Mouse (Mus musculus) cerebellum, adult (tissue): ENCODE measurements around the gene Lrriq1.

Experiments
- ATAC-seq: cut with Nextera tagmentation; 2 replicates; pipeline ENCODE4 v1.9.2; 2017; ENCODE audit warnings: mild to moderate bottlenecking, moderate library complexity, mixed read lengths; ENCODE audit not compliant: insufficient number of reproducible peaks, low FRiP score, low TSS enrichment

Lrriq1 gene

DNA sequence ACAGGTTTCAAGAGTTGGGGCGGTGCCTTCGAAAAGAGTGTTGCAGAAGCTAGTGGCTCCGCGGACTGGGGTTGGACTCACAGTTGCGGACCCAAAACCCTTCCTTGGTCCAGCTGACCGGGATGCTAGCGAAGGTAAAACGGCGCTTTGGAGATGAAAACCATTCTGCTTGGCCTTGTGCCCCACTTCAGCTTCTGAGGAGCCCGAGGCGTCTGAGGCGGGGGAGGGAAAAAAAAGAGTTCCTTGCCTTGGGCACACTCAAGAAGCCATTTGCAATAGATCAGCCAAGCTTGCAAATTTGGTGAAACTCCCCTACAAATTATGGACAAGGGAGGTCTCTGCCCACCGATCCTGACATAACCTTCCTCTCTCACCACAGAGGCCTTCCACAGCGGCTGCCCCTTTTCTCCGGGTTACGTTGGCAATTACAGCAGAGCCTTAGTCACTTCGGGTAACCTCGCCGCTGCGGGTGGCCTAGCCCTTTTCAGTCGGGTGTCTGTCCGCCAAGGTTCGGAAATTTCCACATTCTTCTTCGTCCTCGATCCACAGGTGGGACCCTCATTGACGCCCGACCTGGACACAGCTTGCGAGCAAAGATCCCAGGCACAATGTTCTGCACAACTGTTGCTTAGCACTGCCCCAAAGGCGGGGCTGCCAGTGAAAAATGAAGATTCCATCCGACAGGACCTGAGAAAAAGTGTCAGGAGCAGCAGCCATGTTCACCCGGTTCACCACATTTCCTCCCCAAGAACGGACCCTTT lies 206.2 kb downstream of the Lrriq1 start, which contains the start of gene Alx1:
Gene Alx1 (minus strand): TSS at position 486 of the 761 bp plus-strand sequence.
- ATAC-seq, result no peak

DNA sequence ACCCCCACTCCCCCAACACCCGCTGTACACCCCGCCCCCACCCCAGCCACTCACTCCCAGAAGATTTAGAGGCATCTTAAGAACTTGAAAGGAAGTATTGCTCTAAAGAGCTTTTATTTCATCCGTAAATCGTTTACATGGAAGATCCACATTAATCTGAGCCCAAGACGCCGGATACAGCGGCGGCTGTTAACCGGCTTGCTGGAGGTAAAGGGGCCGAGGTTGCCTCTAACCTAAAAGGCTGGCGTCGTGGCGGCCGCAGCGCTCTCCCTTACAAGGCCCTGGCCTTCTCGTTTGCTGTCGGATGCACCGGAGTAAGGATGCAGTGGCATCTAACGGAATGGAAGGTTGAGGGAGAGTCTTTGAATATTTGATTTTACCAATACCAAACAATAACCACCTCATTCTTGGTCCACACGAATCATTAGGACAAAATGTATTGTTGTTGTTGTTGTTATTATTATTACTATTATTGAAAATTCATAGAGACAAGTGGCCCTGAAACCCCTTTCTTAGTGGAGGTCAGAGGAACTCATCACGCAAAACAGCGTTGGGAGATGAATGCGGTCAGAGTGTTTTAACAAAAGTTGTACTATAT lies 206.9 kb downstream of the Lrriq1 start:
- ATAC-seq, result no peak

DNA sequence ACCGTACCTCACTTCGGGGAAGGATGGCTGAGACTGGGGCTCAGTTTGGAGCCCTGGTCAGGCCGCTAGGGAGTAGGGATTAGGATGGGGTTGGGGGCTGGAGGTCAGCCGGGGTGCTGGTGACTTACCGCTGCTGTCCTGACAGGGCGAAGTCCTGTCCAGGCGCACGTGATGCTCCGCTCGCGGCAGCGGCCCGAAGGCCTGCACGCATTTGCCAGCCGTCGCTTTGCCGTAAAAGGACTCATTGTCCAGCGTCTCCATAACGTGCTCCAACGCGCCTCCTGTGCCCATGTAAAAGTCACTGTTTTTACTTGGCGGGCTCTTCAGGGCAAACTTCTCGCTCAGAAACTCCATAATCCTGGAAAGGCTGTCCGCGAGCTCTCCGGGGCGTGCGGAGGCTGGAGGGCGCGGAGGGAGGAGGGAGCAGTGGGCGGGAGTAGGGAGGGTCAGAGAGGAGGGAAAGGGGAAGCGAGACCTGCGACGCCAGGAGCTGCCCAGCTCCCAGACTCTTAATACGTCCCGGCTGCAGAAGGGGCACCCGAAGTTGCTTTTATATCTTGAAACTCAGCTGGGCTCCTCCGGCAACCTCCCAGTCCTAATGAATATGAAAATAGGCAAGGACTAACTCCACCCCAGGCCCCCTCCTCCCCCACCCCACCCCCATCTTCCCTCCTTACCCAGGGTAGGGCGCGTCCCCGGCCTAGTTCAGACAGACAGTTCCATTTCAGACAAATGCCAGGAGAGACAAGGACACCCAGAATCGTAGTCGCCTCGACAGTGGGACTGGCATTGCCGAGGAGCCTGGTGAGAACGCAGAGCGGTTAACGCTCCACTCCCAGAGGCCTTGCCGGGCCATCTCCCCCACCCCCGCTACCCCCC lies 207.6 kb downstream of the Lrriq1 start:
- no peak; the same call in 1 of the 2 replicates for ATAC-seq

DNA sequence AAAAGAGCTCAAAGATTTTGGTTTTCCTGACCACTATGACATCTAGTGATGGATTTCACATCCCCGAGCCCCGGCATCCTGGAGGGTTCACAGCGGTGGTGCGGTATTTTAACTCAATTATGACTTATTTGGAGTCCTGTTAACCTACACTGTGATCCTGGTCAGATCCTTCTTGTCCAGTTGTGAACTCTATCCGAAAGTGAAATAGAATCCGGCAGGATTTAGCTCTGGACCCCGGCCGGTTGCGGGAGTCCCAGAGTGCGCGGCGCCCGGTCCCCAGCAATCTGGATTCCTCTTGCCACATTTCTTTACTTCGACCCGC lies 208.2 kb downstream of the Lrriq1 start:
- ATAC-seq, result no peak

DNA sequence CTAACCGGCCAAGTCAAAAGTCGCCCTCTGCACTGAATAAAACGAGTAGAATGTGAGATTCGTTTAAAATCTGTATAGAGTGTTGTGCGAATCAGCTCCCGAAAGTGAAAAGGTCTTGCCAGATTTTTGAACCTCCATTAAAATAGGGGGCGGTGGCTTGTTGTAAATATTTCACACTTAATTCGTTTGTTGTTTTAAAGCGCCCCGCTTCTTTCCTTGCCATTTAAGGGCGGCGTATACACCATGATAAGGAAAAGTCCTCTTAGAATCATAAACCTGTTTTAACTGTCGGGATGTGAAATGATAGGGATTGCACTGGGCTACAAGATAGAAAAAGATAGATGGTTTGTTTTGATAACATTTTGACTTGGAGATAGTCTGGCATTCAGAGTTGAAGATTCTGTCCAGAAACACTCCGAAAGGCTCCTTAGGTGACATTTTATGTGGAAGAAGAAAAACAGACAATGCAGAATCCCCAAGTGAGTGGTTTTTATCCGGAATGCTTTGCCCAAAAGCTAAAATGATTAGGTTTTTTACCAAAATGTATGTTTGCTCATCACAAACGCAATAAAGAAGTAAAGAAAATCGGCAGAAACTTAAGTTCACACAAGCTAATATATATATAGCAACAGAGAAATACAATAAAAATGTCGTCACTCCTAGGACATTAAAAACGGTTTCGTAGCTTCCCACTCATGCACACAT lies 208.7 kb downstream of the Lrriq1 start:
- ATAC-seq, result no peak

DNA sequence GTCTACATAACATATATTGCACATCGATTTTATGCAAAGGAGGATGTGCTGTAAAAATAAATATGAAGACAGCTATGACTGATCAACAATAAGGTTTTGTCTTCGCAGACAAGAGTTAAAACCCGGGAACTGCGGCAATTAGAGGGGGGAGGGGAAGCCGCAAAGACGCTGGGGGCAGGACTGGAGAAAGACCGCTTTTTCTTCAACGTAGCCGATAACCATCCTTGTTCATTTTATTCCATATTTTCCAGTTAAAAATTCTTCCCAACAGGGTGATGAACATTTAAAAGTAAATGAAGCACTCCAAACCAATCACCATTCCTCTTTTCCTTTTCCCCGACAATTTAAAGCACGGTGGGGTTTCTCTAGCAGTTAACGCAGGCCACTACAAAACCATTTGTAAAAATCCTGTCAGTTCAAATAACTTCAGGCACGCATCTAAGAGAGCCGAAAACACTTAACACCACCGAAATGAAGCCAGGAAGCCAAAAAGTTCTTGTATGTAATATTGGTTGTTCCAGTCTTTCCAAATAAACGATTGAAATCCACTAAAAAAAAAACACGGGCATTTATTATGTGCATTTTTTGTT lies 209.4 kb downstream of the Lrriq1 start:
- ATAC-seq, result no peak

DNA sequence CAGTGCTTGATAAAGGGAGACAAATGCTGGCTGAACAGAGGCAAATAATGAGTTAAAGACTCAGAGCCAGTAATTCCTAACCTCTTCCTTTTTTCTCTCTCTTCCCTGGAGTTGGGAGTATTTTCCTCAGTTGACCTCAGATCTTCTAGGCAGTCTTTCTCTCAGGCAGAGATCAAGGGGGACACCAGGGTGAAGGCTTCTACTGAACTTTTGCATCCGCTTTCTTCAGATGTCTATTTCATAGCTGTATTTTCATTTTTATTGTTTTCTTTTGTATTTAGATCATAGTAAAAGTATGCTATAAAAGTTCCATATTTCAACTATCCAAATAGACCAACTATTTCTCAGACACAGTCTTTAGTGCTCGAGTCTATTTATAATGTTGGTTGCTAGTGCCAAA lies 233.6 kb downstream of the Lrriq1 start:
- no peak for ATAC-seq

DNA sequence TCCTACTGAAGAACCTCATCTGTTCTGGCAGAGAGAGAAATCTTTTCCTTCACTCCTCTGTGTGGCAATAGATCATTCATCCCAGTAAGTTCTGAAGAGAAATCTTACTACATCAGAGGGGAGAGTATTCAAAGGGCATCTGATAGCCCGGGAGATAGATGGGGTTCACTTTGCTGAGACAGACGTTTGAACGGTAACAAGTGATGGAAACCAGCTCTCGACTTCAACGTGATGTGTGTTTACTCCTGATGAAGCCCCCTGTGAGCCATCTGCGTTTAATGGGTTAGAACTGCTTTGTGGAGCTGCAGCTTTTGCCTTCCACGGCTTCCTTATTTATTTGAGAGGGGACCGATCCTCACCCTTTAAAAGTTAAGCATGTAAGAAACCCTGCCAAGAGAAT lies 235.2 kb downstream of the Lrriq1 start:
- no peak for ATAC-seq

DNA sequence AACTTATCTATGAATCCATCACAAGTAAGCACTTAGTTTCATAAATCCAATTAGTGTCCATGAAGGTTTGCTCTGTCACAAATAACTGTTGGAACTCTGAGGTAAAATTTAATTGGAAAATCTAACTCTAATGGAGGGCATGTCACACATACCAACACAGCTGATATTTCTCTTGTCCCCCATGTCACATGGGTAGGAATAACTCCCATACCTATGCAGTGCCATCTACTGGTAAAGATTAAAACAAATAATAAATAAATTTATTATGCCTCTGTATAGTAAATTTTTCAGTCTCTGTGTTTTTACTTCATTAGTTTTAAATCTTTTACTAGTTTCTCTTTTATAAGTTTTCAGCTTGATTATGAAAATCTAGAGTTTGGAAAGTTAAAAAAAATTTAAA lies 236.5 kb downstream of the Lrriq1 start:
- ATAC-seq, result no peak
